Mouse (Mus musculus) intestine, embryonic 15.5 days (tissue): ENCODE data around the gene Prkag3. TPM values are rescaled to one million over a fixed set of nuclear protein-coding genes. Genes with fewer than 3 reads are reported as not detected.
A peak's percentile ranks its signal among the peaks of the same experiment; 100 is the strongest.

Experiments
- ATAC-seq: fragments of 200-750 bp; cut with Nextera tagmentation; 2 replicates; pipeline ENCODE4 v1.8.0; 2017; ENCODE audit warnings: moderate TSS enrichment, moderate library complexity
- H3K27ac ChIP-seq: fragments of 300-500 bp; sonication (generic); 2 replicates; pipeline ENCODE4 v1.5.1; 2015; ENCODE audit warnings: mild to moderate bottlenecking, inconsistent platforms
- H3K27me3 ChIP-seq: fragments of 300-500 bp; sonication (generic); replicated peaks from 2 replicates; pipeline ENCODE4 v1.6.1; 2015; ENCODE audit warnings: inconsistent platforms
- H3K36me3 ChIP-seq: fragments of 300-500 bp; sonication (generic); 2 replicates; pipeline ENCODE4 v1.6.1; 2015; ENCODE audit warnings: inconsistent platforms
- H3K4me1 ChIP-seq: fragments of 300-500 bp; sonication (generic); replicated peaks from 2 replicates; pipeline ENCODE4 v1.6.1; 2015; ENCODE audit warnings: inconsistent platforms
- H3K4me2 ChIP-seq: fragments of 300-500 bp; sonication (generic); replicated peaks from 2 replicates; pipeline ENCODE4 v1.6.1; 2015; ENCODE audit warnings: mild to moderate bottlenecking, inconsistent platforms
- H3K4me3 ChIP-seq: fragments of 300-500 bp; sonication (generic); replicated peaks from 2 replicates; pipeline ENCODE4 v1.5.1; 2015; ENCODE audit warnings: inconsistent platforms
- H3K9ac ChIP-seq: fragments of 300-500 bp; sonication (generic); 2 replicates; pipeline ENCODE4 v1.6.1; 2015; ENCODE audit warnings: inconsistent platforms
- H3K9me3 ChIP-seq: fragments of 300-500 bp; sonication (generic); 2 replicates; pipeline ENCODE4 v1.6.1; 2016; ENCODE audit warnings: inconsistent platforms
- WGBS: fragments of 180-500 bp; shearing (Covaris S2); methylation state at CpG from one replicate; pipeline ENCODE4 v1.1.7; 2015; 5-methylcytosine and 5-hydroxymethylcytosine counted together
- polyA plus RNA-seq: library from polyadenylated mRNA; unstranded; fragments of >200 nt; fragmentation: Nextera tagmentation; extraction: Ambion mirVana; gene quantifications from 2 replicates; pipeline ENCODE4 v1.2.1, GENCODE M21; 2015

The Prkag3 gene
- polyA plus RNA-seq: 0.16 and 0.19 TPM in 2 replicates

DNA sequence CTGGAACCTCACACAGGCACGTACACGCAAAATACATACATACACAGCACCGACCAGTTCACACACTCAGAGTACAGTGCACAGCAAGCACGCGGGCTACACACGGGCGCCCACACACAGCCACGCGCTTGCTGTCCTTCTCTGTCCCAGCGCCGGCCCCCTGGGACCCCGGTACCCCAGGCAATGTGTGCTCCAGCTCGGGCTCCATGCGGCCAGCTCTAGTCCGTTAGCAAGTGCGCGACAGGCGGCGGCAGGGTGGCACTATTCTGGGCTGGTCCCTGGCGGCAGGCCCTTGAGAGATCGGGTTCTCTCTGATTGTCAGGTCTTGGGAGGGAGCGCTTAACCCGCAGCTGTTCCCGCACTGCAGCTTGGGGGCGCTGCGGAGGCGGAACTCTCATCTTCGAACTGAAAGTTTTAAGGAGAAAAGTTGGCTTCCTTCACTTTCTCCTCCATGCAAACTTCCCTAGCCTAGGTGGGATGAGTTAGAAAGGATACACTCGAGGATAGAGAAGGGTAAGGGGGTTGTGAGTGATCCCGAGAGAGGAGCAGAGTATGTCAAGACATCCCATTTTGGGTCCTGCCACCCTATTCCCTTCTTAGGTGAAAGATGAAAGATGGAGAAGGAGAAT, at the start of gene Prkag3:
Gene Prkag3 (minus strand): TSS at position 579 of the 629 bp plus-strand sequence.
- Histone ChIP-seq H3K9me3 (no peaks in the 10 kb centered on the region), H3K36me3 (no peaks in the 10 kb centered on the region), H3K4me1 (peaks cover 13% of the 10 kb centered on the region), H3K4me3 (peak within 1 kb of the TSS; percentile 20), H3K27me3 (peaks cover 19% of the 10 kb centered on the region; the same call in 1 of the 2 replicates), H3K27ac (no peak within 1 kb of the TSS), H3K4me2 (peak within 1 kb of the TSS; percentile 55), H3K9ac (peak within 1 kb of the TSS; percentile 44; the same call in 1 of the 2 replicates)
- 9% methylated on average over 30 of the region's 30 CpGs for WGBS
- peak; percentile 70 for ATAC-seq

DNA sequence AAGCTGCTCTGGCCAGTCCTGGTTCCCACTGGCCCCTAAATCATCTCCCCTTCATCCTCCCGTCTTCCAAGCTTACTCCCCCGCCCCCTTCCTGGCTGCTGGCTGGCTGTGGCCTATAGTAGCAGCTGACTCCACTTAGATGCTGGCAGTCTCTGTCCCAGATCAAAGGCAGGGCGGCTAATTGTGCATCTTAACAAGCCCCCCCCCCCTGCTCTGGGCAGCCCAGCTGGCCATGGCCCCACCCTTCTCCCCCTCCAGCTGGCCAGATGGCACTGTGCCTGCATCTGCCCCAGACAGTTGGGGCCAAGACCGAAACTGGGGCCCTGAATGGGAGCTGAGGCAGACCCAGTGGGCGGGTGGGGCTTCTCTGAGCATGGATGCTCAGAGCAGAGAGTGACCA, 48.4 kb upstream of the Prkag3 start:
- Histone ChIP-seq H3K27me3 (peaks cover 93% of the 10 kb centered on the region), H3K36me3 (no peaks in the 10 kb centered on the region), H3K4me3 (no peak overlapping the region), H3K9me3 (no peaks in the 10 kb centered on the region), H3K27ac (no peak overlapping the region), H3K4me1 (peaks cover 17% of the 10 kb centered on the region), H3K4me2 (no peak overlapping the region), H3K9ac (no peak overlapping the region)
- ATAC-seq: peak; percentile 52
- 6% methylated on average over 5 of the region's 5 CpGs for WGBS

DNA sequence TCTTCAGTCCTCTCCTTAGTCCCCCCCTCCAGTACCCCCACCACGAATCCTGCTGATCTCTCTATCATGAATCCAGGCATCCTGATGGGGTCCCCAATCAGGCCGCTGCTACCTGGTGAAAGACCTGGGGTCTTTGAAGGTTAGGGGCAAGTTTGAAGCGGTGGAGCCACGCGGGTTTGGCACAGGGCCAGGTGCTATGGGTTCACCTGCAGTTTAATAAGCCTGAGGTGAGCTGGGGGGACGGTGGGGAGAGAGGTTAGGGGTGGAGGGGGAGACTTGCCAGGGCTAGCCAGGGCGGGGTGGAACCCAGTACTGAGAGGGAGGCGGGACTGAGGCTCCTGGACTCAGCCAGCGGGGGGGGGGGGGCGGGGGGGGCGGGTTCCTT, 46.1 kb upstream of the Prkag3 start:
- Histone ChIP-seq H3K36me3 (no peaks in the 10 kb centered on the region), H3K4me3 (no peak overlapping the region), H3K9ac (no peak overlapping the region), H3K4me2 (no peak overlapping the region; the same call in 1 of the 2 replicates), H3K9me3 (no peaks in the 10 kb centered on the region), H3K27me3 (peaks cover 95% of the 10 kb centered on the region), H3K4me1 (peaks cover 18% of the 10 kb centered on the region), H3K27ac (no peak overlapping the region)
- ATAC-seq: no peak
- WGBS: 4% methylated on average over 8 of the region's 11 CpGs

DNA sequence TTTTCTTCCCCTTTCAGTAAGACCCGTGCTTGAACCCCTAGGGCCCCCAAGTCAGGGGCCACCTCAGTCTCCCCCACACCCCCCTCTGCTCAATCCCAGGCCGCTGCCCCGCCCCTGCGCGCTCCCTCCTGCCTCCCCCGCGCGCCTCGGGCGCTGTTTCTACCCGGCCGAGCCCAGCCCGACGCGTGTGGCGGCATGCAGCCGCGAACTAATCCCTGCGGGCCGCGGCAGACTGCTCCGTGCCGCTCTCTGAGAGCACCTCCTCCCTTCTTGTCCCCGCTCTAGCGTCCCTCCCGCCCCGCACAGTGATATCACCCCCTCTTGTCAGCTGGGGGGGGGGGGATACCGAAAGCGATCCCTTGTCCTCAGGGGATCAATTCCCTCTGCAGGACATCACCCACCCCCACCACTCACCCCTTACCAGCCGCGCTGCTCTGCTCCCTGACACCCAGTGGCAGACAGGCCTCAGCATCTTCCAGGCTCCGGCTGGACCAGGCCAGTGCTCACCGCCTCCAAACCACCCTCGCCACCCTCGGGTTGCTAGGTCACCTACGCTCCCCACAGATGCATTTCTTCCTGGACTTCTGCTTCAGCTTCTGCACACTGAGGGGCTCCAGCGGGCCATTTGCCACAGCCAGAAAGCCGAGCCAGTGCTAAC, 45.6 kb upstream of the Prkag3 start:
- ATAC-seq: peak; percentile 40; the same call in 1 of the 2 replicates
- 1% methylated on average over 37 of the region's 38 CpGs for WGBS
- Histone ChIP-seq H3K27me3 (peaks cover 95% of the 10 kb centered on the region), H3K4me3 (peak overlapping the region; percentile 16), H3K9ac (no peak overlapping the region), H3K36me3 (no peaks in the 10 kb centered on the region), H3K27ac (no peak overlapping the region), H3K4me2 (peak overlapping the region; percentile 49), H3K4me1 (peaks cover 18% of the 10 kb centered on the region), H3K9me3 (no peaks in the 10 kb centered on the region)

DNA sequence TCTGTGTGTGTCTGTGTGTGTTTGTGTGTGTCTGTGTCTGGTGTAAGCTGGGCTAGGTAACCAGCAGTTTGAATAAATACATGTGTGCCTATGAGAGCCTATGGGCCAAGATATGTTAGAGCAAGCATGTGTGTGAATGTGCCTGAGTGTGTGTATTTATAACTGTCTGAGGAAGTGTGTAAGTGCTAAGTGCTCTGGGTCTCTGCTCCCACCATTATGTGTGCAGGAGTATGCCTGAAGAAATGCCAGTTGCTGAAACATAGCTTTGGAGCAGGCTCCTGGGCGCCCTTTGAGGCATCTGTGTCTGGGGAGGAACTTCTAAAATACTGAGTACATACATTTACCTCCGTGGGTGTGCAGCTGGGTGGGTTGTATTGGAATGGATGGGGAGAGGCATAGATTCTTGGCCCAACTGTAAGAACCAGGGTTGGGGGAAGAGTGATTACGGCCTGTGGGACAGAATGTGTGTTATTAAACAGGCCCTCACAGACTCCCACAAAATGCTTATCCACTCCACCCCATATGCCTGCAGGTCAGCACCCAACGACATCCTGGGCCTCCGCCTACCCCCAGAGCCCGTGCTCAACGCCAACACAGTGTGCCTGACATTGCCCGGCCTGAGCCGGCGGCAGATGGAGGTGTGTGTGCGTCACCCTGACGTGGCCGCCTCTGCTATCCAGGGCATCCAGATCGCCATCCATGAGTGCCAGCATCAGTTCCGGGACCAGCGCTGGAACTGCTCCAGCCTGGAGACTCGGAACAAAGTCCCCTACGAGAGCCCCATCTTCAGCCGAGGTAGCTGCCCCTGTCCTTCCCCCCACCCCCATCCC, 44.0 kb upstream of the Prkag3 start:
- Histone ChIP-seq H3K36me3 (no peaks in the 10 kb centered on the region), H3K27me3 (peaks cover 98% of the 10 kb centered on the region), H3K4me3 (no peak overlapping the region), H3K4me1 (peaks cover 18% of the 10 kb centered on the region), H3K9me3 (no peaks in the 10 kb centered on the region), H3K27ac (no peak overlapping the region), H3K4me2 (no peak overlapping the region), H3K9ac (no peak overlapping the region)
- ATAC-seq: no peak
- WGBS: 13% methylated on average over 19 of the region's 19 CpGs

DNA sequence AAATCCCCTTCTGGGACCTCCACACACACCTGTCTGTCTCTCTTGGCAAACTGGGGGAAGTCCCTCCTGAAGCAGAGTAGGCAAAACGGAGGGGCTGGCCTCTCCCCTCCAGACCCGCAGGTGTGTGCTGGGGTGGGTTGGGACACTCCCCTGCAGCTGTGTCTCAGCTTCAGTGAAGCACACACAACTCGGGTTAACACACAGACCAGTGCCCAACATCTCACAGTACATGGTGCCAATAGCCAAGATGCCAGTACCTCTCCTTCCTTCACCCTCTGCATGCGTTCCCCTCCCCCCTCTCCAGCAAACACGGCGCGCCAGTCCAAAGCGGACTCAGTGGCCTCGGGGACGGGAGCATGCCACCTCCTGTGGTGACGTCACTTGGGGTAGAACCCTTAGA, 42.2 kb upstream of the Prkag3 start, which contains the start of gene Wnt10a:
Gene Wnt10a (plus strand): TSS at position 268 of the 400 bp plus-strand sequence.
- Histone ChIP-seq H3K27ac (no peak within 1 kb of the TSS), H3K4me1 (peaks cover 18% of the 10 kb centered on the region), H3K9me3 (no peaks in the 10 kb centered on the region), H3K4me2 (peak within 1 kb of the TSS; percentile 56), H3K4me3 (peak within 1 kb of the TSS; percentile 22), H3K27me3 (peaks cover 97% of the 10 kb centered on the region), H3K9ac (0 out of 2 replicates have a peak within 1 kb of the TSS, but pooled peaks have one; percentile 6), H3K36me3 (no peaks in the 10 kb centered on the region)
- 2% methylated on average over 11 of the region's 11 CpGs for WGBS
- ATAC-seq: no peak

DNA sequence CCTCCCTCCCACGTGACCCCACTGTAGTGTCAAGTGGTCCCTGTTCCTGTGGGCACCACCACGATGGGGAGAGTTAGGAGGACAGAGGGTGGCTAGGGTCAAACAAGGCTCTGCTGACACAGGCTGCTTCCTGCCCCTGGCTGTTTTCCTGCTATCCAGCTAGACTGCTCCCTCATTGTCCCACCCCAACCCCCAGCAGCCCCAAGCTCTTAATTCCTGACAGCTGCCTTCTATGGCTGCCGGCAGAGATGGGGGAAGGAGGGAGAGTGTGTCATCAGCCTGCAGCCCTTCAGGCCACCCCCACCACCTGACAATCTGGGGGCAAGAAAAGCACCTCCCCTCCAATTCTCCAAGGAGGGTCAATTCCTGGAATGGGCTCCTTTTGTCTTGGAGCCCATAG, 41.1 kb upstream of the Prkag3 start:
- WGBS: 14% methylated on average over 3 of the region's 3 CpGs
- peaks cover 94% of the 10 kb centered on the region for H3K27me3 ChIP-seq
- peaks cover 18% of the 10 kb centered on the region for H3K4me1 ChIP-seq
- no peaks in the 10 kb centered on the region for H3K9me3 ChIP-seq
- no peak overlapping the region for H3K4me3 ChIP-seq
- no peak overlapping the region for H3K9ac ChIP-seq
- H3K36me3 ChIP-seq: no peaks in the 10 kb centered on the region
- no peak overlapping the region for H3K27ac ChIP-seq
- no peak overlapping the region for H3K4me2 ChIP-seq
- no peak for ATAC-seq

DNA sequence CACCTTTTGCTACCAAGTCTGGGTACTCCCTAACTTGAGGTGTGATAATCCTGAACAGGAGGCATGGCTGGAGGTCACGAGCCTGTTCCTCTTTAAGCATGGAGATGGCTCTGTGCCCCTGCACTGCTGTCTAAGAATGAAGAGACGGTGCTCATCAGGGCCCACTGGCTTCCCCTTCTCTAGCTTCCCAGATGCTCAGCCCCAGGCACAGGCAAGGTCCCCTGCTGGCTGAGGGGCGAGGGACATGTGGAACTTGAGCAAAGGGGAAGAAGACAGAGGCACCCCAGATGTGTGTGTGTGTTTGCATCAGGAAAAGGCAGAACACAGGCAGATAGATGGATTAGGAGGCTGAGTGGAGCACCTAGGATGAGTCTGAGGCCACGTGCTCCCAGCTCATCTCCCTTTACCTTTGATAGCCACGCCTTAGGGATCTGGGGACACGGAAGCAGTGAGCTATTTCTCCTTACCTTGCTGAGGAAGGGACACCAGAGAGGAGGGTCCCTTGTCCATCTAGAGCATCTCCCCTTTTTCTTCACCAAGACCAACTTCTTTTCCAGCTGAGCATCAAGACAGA, 39.7 kb upstream of the Prkag3 start:
- no peak overlapping the region for H3K4me2 ChIP-seq
- H3K9ac ChIP-seq: no peak overlapping the region
- ATAC-seq: no peak
- H3K9me3 ChIP-seq: no peaks in the 10 kb centered on the region
- peaks cover 17% of the 10 kb centered on the region for H3K4me1 ChIP-seq
- no peak overlapping the region for H3K27ac ChIP-seq
- no peak overlapping the region for H3K4me3 ChIP-seq
- H3K27me3 ChIP-seq: peaks cover 94% of the 10 kb centered on the region
- 20% methylated on average over 6 of the region's 6 CpGs for WGBS
- no peaks in the 10 kb centered on the region for H3K36me3 ChIP-seq

DNA sequence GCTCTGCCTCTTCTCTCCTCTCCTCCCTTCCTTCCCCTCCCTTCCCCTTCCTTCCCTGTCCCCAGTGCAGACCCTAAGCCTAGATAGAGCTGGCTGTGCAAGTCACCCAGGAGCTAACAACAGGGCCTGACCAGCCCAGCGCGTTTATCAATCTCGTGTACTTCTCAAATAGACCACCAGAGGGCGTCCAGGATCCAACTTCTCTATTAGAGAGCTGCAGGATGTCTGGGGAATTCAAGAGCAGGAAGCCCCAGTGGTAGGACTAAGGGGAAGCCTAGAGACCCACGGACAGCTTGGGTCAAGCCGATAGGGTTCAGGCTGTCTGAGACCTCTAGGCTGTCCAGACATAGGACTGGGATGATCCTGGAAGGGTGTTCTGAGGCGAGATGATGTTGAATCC, 38.8 kb upstream of the Prkag3 start:
- H3K36me3 ChIP-seq: no peaks in the 10 kb centered on the region
- peak; percentile 35 for ATAC-seq
- WGBS: 7% methylated on average over 7 of the region's 7 CpGs
- H3K9me3 ChIP-seq: no peaks in the 10 kb centered on the region
- no peak overlapping the region for H3K27ac ChIP-seq
- H3K4me3 ChIP-seq: no peak overlapping the region
- H3K4me2 ChIP-seq: no peak overlapping the region
- H3K9ac ChIP-seq: no peak overlapping the region
- peaks cover 19% of the 10 kb centered on the region for H3K4me1 ChIP-seq
- H3K27me3 ChIP-seq: peaks cover 94% of the 10 kb centered on the region

DNA sequence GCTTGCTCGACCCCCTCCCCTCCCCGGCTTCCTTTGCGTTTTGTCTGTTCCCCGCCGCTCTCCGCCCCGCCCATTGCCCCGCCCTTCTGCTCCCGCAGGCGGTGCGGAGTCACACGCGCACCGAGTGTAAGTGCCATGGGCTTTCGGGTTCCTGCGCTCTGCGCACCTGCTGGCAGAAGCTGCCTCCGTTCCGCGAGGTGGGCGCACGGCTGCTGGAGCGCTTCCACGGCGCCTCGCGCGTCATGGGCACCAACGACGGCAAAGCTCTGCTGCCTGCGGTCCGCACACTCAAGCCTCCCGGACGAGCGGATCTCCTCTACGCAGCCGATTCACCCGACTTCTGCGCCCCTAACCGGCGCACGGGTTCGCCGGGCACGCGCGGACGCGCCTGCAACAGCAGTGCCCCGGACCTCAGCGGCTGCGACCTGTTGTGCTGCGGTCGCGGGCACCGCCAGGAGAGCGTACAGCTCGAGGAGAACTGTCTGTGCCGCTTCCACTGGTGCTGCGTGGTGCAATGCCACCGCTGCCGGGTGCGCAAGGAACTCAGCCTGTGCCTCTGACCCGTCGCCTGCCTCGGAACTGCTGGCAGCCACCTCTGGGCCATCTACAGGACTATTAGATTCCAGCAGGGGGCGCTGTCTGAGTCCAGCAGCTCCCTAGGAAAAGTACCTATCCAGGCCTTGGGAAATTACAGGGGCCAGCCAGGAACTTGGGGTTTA, 35.2 kb upstream of the Prkag3 start:
- peak overlapping the region; percentile 81 for H3K4me2 ChIP-seq
- peaks cover 15% of the 10 kb centered on the region for H3K4me1 ChIP-seq
- peaks cover 90% of the 10 kb centered on the region for H3K27me3 ChIP-seq
- peak; percentile 57; the same call in 1 of the 2 replicates for ATAC-seq
- no peaks in the 10 kb centered on the region for H3K36me3 ChIP-seq
- H3K27ac ChIP-seq: no peak overlapping the region
- no peaks in the 10 kb centered on the region for H3K9me3 ChIP-seq
- peak overlapping the region; percentile 39 for H3K4me3 ChIP-seq
- H3K9ac ChIP-seq: no peak overlapping the region; the same call in 1 of the 2 replicates
- under 1% methylated on average over 67 of the region's 67 CpGs for WGBS

DNA sequence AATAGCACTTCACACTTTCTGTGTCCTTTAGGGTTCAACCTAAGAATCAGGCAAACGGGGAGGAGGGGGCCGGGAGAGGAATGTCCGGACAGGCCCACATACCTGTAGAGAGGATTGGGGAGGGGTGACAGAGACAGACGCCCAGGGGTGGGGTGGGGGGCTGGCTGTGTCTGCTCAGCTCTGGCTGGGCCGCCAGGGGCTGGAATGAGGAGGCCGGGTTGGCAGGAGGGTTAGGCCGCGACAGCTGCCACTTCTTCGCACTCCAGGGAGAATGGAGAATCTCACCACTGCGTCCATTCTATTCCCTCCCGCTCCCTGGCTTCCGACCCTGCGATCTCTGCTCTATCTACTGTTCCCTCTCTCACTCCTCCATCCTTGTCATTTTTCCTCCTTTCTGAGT, 34.5 kb upstream of the Prkag3 start:
- no peaks in the 10 kb centered on the region for H3K9me3 ChIP-seq
- H3K4me3 ChIP-seq: peak overlapping the region; percentile 39
- H3K4me2 ChIP-seq: peak overlapping the region; percentile 81
- no peaks in the 10 kb centered on the region for H3K36me3 ChIP-seq
- 6% methylated on average over 13 of the region's 13 CpGs for WGBS
- peaks cover 15% of the 10 kb centered on the region for H3K4me1 ChIP-seq
- no peak overlapping the region for H3K27ac ChIP-seq
- peaks cover 87% of the 10 kb centered on the region for H3K27me3 ChIP-seq
- no peak overlapping the region; the same call in 1 of the 2 replicates for H3K9ac ChIP-seq
- ATAC-seq: no peak
